Mouse (Mus musculus) olfactory bulb, adult 2 months (tissue): ENCODE data around the gene Mettl27.

Experiments
- CTCF ChIP-seq: fragments of 200-500 bp; IDR thresholded peaks from 2 replicates; pipeline ENCODE4 v1.5.1; 2012; ENCODE audit warnings: low read depth, mild to moderate bottlenecking, low read length, moderate library complexity; ENCODE audit not compliant: insufficient read depth
- POLR2A ChIP-seq: fragments of 200-500 bp; IDR thresholded peaks from 2 replicates; pipeline ENCODE4 v1.6.1; 2012; ENCODE audit warnings: mild to moderate bottlenecking, low read depth, low read length, moderate library complexity; ENCODE audit not compliant: insufficient read depth

- TF ChIP-seq CTCF: no peak
- TF ChIP-seq POLR2A: no peak
Measured at GRCm38 (mm10) chr5:134890601-134891054, 41.5 kb upstream of the Mettl27 start.
